Mouse (Mus musculus) spleen, postnatal 4 days (tissue): ENCODE measurements around the gene Slc25a33.

Experiments used
- DNase-seq, 2 experiments: peaks; one replicate each; pipeline ENCODE4 v3.0.0; 2022; ENCODE audit warnings: low spot score in 2 of 2

Slc25a33 gene

GRCm38 (mm10) chr4:149696189-149696971, 77.7 kb downstream of the Slc25a33 start:
- peak in 1 of 2 experiments; percentile 42 for DNase-seq
